In genomic region chr6:5189507-5189906, GRCm38 (mm10) we compare ENCODE assay signal across 16 mouse cellular contexts. TPM values are rescaled to one million over a fixed set of nuclear protein-coding genes. Genes with fewer than 3 reads are reported as not detected.
DNase-seq lines count a peak whose midpoint lies in the region; ATAC-seq and TF ChIP-seq lines count a peak whose summit lies in the region.
"Had no signal": no experiment of that assay in that cellular context is flagged by ENCODE, and none has a peak within 500 bp of the region (broad histone marks: within the 10 kb centered on the region; RNA-seq: fewer than 3 reads in every experiment).

No protein-coding gene starts in this region.

- 64% methylated on average over 4 of the region's 4 CpGs for WGBS in hindbrain, postnatal 0 days
- WGBS in hindbrain, embryonic 14.5 days: 76% methylated on average over 4 of the region's 4 CpGs
- 15% methylated on average over 4 of the region's 4 CpGs for WGBS in lung, embryonic 15.5 days
- WGBS in intestine, embryonic 16.5 days: 68% methylated on average over 4 of the region's 4 CpGs

- H3K4me2 ChIP-seq in hindbrain, postnatal 0 days (ENCODE audit: low read depth, low read length): no peak overlapping the region
- no peak overlapping the region for H3K4me2 ChIP-seq in hindbrain, embryonic 14.5 days (replicated peaks)
- H3K4me2 ChIP-seq in lung, embryonic 15.5 days: no peak overlapping the region
- H3K4me2 ChIP-seq in intestine, embryonic 16.5 days (ENCODE audit: low read depth, low read length): no peak overlapping the region
- H3K4me2 ChIP-seq: intestine, embryonic 15.5 days; limb, embryonic 12.5 days had no signal

- no peak overlapping the region for H3K4me3 ChIP-seq in hindbrain, postnatal 0 days (ENCODE audit: low read length)
- no peak overlapping the region for H3K4me3 ChIP-seq in hindbrain, embryonic 14.5 days (replicated peaks; ENCODE audit: low read length)
- H3K4me3 ChIP-seq in lung, embryonic 15.5 days: no peak overlapping the region
- H3K4me3 ChIP-seq in intestine, embryonic 16.5 days (ENCODE audit: low read length): no peak overlapping the region
- no peak overlapping the region for H3K4me3 ChIP-seq in left cerebral cortex, adult 2 months
- H3K4me3 ChIP-seq: erythroblast, embryonic 14.5 days; intestine, embryonic 15.5 days; limb, embryonic 12.5 days; myocyte had no signal

- no peaks in the 10 kb centered on the region for H3K27me3 ChIP-seq in hindbrain, postnatal 0 days (ENCODE audit: insufficient read depth, low read length)
- H3K27me3 ChIP-seq in hindbrain, embryonic 14.5 days (ENCODE audit: control insufficient read depth, insufficient read depth, low read length): no peaks in the 10 kb centered on the region
- no peaks in the 10 kb centered on the region for H3K27me3 ChIP-seq in lung, embryonic 15.5 days
- H3K27me3 ChIP-seq in intestine, embryonic 16.5 days (replicated peaks; ENCODE audit: control insufficient read depth, insufficient read depth, low read length): no peaks in the 10 kb centered on the region
- H3K27me3 ChIP-seq: intestine, embryonic 15.5 days; limb, embryonic 12.5 days had no signal

- H3K4me1 ChIP-seq in hindbrain, postnatal 0 days (ENCODE audit: insufficient read depth, low read length): no peaks in the 10 kb centered on the region
- H3K4me1 ChIP-seq in hindbrain, embryonic 14.5 days (replicated peaks; ENCODE audit: control insufficient read depth, insufficient read depth, low read length): no peaks in the 10 kb centered on the region
- peaks cover 5% of the 10 kb centered on the region; the same call in 1 of the 2 replicates for H3K4me1 ChIP-seq in lung, embryonic 15.5 days
- no peaks in the 10 kb centered on the region for H3K4me1 ChIP-seq in intestine, embryonic 16.5 days (ENCODE audit: control insufficient read depth, insufficient read depth, low read length)
- H3K4me1 ChIP-seq: intestine, embryonic 15.5 days had no signal

- no peak overlapping the region for H3K27ac ChIP-seq in hindbrain, postnatal 0 days
- no peak overlapping the region for H3K27ac ChIP-seq in hindbrain, embryonic 14.5 days
- no peak overlapping the region for H3K27ac ChIP-seq in lung, embryonic 15.5 days
- no peak overlapping the region for H3K27ac ChIP-seq in intestine, embryonic 16.5 days (ENCODE audit: low read length)
- no peak overlapping the region for H3K27ac ChIP-seq in left cerebral cortex, adult 2 months
- H3K27ac ChIP-seq: intestine, embryonic 15.5 days; limb, embryonic 12.5 days had no signal

- intact Hi-C loops in left cerebral cortex, adult 2 months (cut with DNase I): no loop called here

- no peak overlapping the region for H3K9ac ChIP-seq in hindbrain, postnatal 0 days (replicated peaks; ENCODE audit: low read length)
- no peak overlapping the region for H3K9ac ChIP-seq in hindbrain, embryonic 14.5 days
- H3K9ac ChIP-seq in lung, embryonic 15.5 days: no peak overlapping the region
- H3K9ac ChIP-seq in intestine, embryonic 16.5 days (ENCODE audit: low read depth, low read length): no peak overlapping the region
- H3K9ac ChIP-seq: intestine, embryonic 15.5 days; limb, embryonic 12.5 days had no signal

- no peaks in the 10 kb centered on the region for H3K36me3 ChIP-seq in hindbrain, postnatal 0 days (ENCODE audit: insufficient read depth, low read length)
- no peaks in the 10 kb centered on the region for H3K36me3 ChIP-seq in hindbrain, embryonic 14.5 days (replicated peaks; ENCODE audit: control insufficient read depth, insufficient read depth)
- H3K36me3 ChIP-seq in lung, embryonic 15.5 days: no peaks in the 10 kb centered on the region
- no peaks in the 10 kb centered on the region for H3K36me3 ChIP-seq in intestine, embryonic 16.5 days (ENCODE audit: control insufficient read depth, insufficient read depth, low read length)
- H3K36me3 ChIP-seq: intestine, embryonic 15.5 days; limb, embryonic 12.5 days had no signal

- peak; percentile 20 for DNase-seq in hindbrain, postnatal 0 days (ENCODE audit: low spot score)
- DNase-seq in hindbrain, embryonic 14.5 days (ENCODE audit: low spot score): no peak
- peak; percentile 48 for DNase-seq in NIH3T3 (ENCODE audit: low read depth)
- peak; percentile 82 for DNase-seq in adrenal gland, postnatal 10 days
- DNase-seq in left cerebral cortex, adult 2 months (ENCODE audit: extremely low spot score in 1 of 2, low spot score in 2 of 2): no peak
- DNase-seq: cerebellum, adult 11-12 months; gastrocnemius, postnatal 36 days had no signal

- no peak for TF ChIP-seq CTCF in hindbrain, postnatal 0 days (IDR thresholded peaks at IDR 0.05; ENCODE audit: low read depth)
- no peak for TF ChIP-seq CTCF in left cerebral cortex, adult 2 months (IDR thresholded peaks at IDR 0.05)

- ATAC-seq in hindbrain, postnatal 0 days: no peak
- ATAC-seq in hindbrain, embryonic 14.5 days (ENCODE audit: low FRiP score): no peak
- peak; percentile 42; the same call in 1 of the 2 replicates for ATAC-seq in lung, embryonic 15.5 days (ENCODE audit: borderline replicate concordance, extremely low read depth, low FRiP score, low TSS enrichment)
- ATAC-seq in intestine, embryonic 16.5 days: no peak
- ATAC-seq in granulocyte monocyte progenitor cell, adult 5-6 weeks (replicated peaks; ENCODE audit: poor library complexity, severe bottlenecking): no peak
- ATAC-seq: intestine, embryonic 15.5 days had no signal

- H3K9me3 ChIP-seq in hindbrain, postnatal 0 days (ENCODE audit: low read length): no peaks in the 10 kb centered on the region
- no peaks in the 10 kb centered on the region for H3K9me3 ChIP-seq in hindbrain, embryonic 14.5 days (ENCODE audit: control insufficient read depth, low read length)
- no peaks in the 10 kb centered on the region for H3K9me3 ChIP-seq in lung, embryonic 15.5 days
- H3K9me3 ChIP-seq in intestine, embryonic 16.5 days (ENCODE audit: control insufficient read depth, low read length): no peaks in the 10 kb centered on the region
- H3K9me3 ChIP-seq: intestine, embryonic 15.5 days; limb, embryonic 12.5 days had no signal

RNA-seq across cellular contexts. Expression of gene Pon1, which starts 4.2 kb away (rescaled TPM):
- 0.18 and 0.21 TPM in 2 replicates for total RNA-seq in hindbrain, postnatal 0 days (2014; rRNA removed)
- 0.96 and 1.1 TPM in 2 replicates for polyA plus RNA-seq in hindbrain, postnatal 0 days (2015; fragmentation: Nextera tagmentation; extraction: Ambion mirVana)
- 0.12 and 0.40 TPM in 2 replicates for polyA plus RNA-seq in hindbrain, embryonic 14.5 days (2014; fragmentation: Nextera tagmentation; extraction: Ambion mirVana)
- total RNA-seq in adrenal gland, postnatal 10 days (2021): 100 to 1,000 TPM in 1 of 2 experiments, 10 to 100 TPM in 1; 63.3 to 134 TPM
- 0.14 TPM in 1 of 2 replicates, not detected in the other for polyA plus RNA-seq in lung, embryonic 15.5 days (2015; fragmentation: Nextera tagmentation; extraction: Ambion mirVana)
- not detected in 2 replicates for polyA plus RNA-seq in intestine, embryonic 16.5 days (2015; fragmentation: Nextera tagmentation; extraction: Ambion mirVana)
- total RNA-seq in left cerebral cortex, adult 2 months (2021): not detected
- not detected in 2 replicates for total RNA-seq in granulocyte monocyte progenitor cell, adult 5-6 weeks (2014; fragmentation: Nextera tagmentation)
- not detected in 2 replicates for total RNA-seq in granulocyte monocyte progenitor cell, adult 5-6 weeks (2017)
- total RNA-seq: hematopoietic stem cell, adult 5-6 weeks; layer of hippocampus, postnatal 10 days had no signal
- polyA plus RNA-seq: erythroblast, embryonic 14.5 days; intestine, embryonic 15.5 days; limb, embryonic 12.5 days; myocyte had no signal

Comparison
In these comparisons a context has a peak if more than half of its experiments do, and no peak if none do; other contexts are left out.
1. DNase-seq: peak in hindbrain, postnatal 0 days (single experiment), NIH3T3 (single experiment) and adrenal gland, postnatal 10 days (single experiment); none in hindbrain, embryonic 14.5 days (single experiment) and left cerebral cortex, adult 2 months (0 of 2).
2. RNA of gene Pon1, which starts 4.2 kb away (total RNA-seq): 63.3 to 134 TPM in adrenal gland, postnatal 10 days; not detected in left cerebral cortex, adult 2 months, 0.18 to 0.21 TPM in hindbrain, postnatal 0 days and not detected in granulocyte monocyte progenitor cell, adult 5-6 weeks; every median in the first group is over 10 times any median in the second.